Mouse (Mus musculus) heart, postnatal 10 days (tissue): ENCODE measurements at regions not wholly inside any gene's neighbourhood (a gene's known extent, or its start where the extent isn't known, plus 50 kb on each side); places are given as distances from the start of the nearest gene placed in this dataset.

Experiments used
- DNase-seq, 2 experiments: peaks; one replicate each; pipeline ENCODE4 v3.0.0; 2021
- intact Hi-C: fragments of 180-260 bp; cut with DNase I; formaldehyde crosslinking; loops from one replicate; pipeline ENCODE4 v1.15.1; 2025

GRCm38 (mm10) chr3:29757821-29758494, 676.1 kb downstream of the Egfem1 start:
- intact Hi-C loops: no loop called here
- DNase-seq: peak; percentile 38 to 41
